Mouse (Mus musculus) urinary bladder, postnatal 36 days (tissue): Measurements from ENCODE around the gene Nhlrc2.
A peak's percentile ranks its signal among the peaks of the same experiment; 100 is the strongest.
"Not testable (repeated sequence)": the region's sequence is repeated elsewhere in the genome, so short reads cannot be mapped to it uniquely, and the experiment has no call there.

Experiments used
- DNase-seq, 2 experiments: peaks; one replicate each; pipeline ENCODE4 v3.0.0; 2022; ENCODE audit warnings: low spot score in 2 of 2, mixed read lengths in 1 of 2

The Nhlrc2 gene

GRCm38 (mm10) chr19:56548230-56549032 is at the start of gene Nhlrc2:
Gene Nhlrc2, plus strand, starts transcription at chr19:56548261.
- DNase-seq = peak; percentile 82 to 90

- not testable (repeated sequence) for DNase-seq
Measured at GRCm38 (mm10) chr19:56503069-56503468, 45.0 kb upstream of the Nhlrc2 start.

- not testable (repeated sequence) for DNase-seq
Measured at GRCm38 (mm10) chr19:56503525-56503924, 44.5 kb upstream of the Nhlrc2 start.

GRCm38 (mm10) chr19:56511207-56511606 is 36.9 kb upstream of the Nhlrc2 start:
- not testable (repeated sequence) for DNase-seq

- not testable (repeated sequence) for DNase-seq
Measured at GRCm38 (mm10) chr19:56513527-56513926, 34.5 kb upstream of the Nhlrc2 start.

DNA sequence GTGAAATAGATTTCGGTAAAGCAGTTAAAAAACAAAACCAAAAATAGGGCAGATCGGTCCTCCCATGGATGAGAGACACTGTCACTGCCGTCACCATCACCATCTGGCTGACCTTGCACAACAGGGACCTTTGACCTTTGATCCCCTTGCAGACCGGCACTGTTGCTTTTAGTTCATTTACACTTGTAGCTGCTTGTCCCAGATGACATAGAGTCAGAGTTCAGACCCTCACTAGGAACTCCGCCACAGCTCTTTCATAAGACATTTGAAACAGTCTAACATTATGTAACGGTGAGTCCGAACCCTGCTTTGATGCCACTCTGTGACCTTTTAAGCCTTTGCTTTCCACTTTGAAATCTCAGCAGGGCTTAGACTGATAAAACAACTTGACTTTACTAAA is 28.7 kb upstream of the Nhlrc2 start:
- not testable (repeated sequence) for DNase-seq

DNA sequence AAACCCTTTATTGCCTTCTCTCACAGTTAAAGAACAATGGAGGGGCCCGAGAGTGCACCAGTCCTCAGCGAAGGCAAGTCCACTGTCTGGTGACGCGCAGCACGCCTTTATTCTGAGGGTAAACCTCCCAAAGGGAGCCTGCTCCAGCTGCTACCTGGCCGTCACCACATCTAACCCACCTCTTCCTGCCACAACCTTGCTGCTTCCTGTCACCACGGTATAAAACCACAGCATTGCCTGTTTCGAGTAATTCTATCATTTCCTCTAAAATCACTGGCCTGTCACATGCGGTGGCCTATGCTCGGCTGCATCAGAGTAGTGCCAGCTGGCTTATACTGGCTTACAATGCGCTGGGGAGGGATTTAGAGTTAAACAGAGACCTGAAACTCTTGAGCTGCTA is 17.5 kb upstream of the Nhlrc2 start:
- not testable (repeated sequence) for DNase-seq

DNA sequence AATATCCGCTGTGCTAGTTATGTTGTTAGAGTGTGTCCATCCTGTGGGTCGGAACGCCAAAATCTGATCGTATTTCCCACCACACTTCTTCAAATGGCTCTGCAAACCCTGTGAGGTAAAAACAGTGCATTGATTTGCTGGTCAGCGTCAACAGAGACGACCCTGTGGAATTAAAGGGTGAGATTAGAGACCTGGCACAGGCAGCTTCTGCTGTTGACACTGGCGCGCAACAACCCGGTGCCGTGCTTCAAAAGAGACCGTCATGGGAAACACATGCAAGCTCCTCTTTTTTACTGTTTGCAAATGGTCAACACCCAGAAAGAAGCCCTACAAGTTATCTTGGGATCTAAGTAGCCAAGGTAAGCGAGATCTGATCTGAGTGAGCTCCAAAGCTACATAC is 16.8 kb upstream of the Nhlrc2 start:
- DNase-seq = no peak

GRCm38 (mm10) chr19:56533291-56534071 is 14.6 kb upstream of the Nhlrc2 start:
- no peak for DNase-seq

DNA sequence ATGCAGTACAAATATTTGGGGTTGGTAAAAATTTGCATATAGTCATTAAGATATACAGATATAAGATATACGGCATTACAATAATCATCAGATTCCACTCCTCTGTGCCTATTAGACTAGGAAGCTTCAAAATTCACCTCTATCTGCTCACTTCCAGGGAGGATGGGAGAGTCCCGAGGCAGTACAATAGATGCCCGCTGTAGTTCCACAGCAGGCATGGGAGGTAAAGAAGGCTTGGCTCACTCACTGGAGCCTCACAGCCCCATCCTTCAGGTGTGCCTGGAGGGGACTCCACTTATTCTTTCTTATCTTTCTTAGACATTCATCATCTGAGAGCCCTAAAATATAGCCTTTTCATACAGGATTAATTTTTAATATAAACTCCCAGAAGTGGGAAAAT is 13.7 kb upstream of the Nhlrc2 start:
- no peak for DNase-seq

DNA sequence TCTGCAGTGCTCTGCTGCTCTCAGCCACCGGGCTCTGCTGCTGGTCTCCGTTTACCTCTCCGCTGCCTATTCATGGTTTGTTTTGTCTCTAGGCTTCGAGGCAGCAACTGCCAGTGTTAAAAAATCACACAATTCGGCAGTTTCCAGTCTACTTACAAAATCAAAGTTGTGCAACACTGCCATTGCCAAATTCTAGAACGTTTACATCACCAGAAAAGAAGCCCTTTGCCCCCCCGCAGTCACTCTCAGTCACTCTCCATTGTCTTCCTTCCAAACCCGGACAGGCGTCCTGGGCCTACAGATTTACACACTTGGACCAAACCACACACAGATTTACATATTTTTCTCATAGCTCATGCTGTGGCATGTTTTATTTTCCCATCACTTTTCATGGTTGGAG is 13.0 kb upstream of the Nhlrc2 start:
- peak in 1 of 2 experiments; percentile 41 for DNase-seq

GRCm38 (mm10) chr19:56535765-56536164 is 12.3 kb upstream of the Nhlrc2 start:
- no peak for DNase-seq

DNA sequence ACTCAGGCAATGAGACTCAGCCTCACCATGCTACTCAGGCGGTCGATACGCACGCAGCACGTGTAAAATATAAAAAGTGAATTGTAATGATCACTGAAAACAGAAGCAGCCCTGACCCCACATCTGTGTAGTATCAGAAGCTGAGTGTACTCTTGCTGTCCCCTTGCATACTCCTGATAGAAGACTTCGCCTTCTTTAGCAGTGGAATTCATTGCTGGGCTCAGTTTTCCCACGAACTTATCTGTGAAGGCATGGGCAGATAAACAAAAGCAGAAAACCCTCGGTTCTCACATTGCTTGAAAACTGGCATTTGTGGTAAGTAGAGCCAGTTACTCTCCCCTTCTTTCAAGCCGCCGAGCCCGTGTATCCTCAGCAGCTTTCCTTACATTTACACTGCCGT is 4.7 kb upstream of the Nhlrc2 start:
- DNase-seq = no peak

GRCm38 (mm10) chr19:56544681-56545388 is 3.2 kb upstream of the Nhlrc2 start:
- DNase-seq = peak in 1 of 2 experiments; percentile 22

- DNase-seq = no peak
Measured at GRCm38 (mm10) chr19:56546031-56546430, 2.0 kb upstream of the Nhlrc2 start.

- peak; percentile 52 to 57 for DNase-seq
Measured at GRCm38 (mm10) chr19:56547456-56548229, 418 bp upstream of the Nhlrc2 start, which contains the start of gene Dclre1a. Gene Dclre1a, minus strand, starts transcription at chr19:56548222.

DNA sequence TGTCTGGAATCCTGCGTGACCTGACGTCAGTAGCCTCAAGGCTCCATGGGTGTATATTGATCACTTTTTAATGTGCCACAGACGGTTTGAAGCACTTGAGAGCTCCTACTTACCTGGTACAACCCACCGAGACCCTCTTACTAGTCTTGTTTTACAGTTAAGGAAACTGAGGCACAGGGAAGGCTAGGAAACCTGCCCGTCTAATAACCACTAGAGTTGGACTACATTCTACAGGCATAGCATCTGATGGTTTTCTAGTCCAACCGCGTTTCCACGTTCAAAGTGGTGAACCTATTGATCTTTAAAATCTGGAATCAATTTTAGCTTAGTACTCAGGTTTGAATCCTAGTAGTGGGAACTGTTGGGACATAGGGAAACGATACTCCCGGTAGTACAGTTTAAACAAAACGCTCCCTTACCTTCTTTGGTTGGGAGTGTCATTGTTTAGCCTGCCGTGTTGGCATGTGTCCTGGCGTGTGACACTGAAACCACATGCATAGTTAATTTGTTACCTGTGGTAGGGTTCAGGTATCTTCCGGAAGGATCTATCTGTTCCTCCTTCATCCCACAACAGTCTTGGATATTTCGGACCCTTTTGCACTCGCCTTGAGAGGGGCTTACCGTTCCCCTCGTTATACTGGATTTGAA is 1.1 kb downstream of the Nhlrc2 start:
- DNase-seq = no peak

DNA sequence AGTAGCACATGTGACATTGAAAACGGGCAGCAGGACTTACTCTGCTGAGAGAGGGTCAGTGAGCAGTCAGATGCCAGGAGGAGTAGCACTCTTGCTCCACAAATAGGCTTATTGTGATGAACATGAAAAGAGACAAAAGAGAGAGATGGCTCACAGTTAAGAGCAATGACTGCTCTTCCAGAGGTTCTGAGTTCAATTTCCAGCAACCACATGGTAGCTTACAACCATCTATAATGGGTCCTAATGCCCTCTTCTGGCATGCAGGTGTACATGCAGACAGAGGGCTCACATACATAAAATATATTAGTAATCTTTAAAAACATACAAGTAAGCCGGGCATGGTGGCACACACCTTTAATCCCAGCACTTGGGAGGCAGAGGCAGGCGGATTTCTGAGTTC is 5.1 kb downstream of the Nhlrc2 start:
- no peak for DNase-seq

- DNase-seq = no peak
Measured at GRCm38 (mm10) chr19:56555972-56556371, 7.9 kb downstream of the Nhlrc2 start.

GRCm38 (mm10) chr19:56562433-56563138 is 14.5 kb downstream of the Nhlrc2 start:
- no peak for DNase-seq
